Mouse (Mus musculus) liver, embryonic 14.5 days (tissue): ENCODE results near the gene Kcnk2.

ENCODE experiments used
- CTCF ChIP-seq: IDR thresholded peaks from 2 replicates; pipeline ENCODE4 v1.5.1; 2016; ENCODE audit warnings: antibody characterized with exemption, low read depth, control low read depth
- EP300 ChIP-seq: IDR thresholded peaks from 2 replicates; pipeline ENCODE4 v1.6.1; 2016; ENCODE audit warnings: antibody characterized with exemption, low read depth

DNA sequence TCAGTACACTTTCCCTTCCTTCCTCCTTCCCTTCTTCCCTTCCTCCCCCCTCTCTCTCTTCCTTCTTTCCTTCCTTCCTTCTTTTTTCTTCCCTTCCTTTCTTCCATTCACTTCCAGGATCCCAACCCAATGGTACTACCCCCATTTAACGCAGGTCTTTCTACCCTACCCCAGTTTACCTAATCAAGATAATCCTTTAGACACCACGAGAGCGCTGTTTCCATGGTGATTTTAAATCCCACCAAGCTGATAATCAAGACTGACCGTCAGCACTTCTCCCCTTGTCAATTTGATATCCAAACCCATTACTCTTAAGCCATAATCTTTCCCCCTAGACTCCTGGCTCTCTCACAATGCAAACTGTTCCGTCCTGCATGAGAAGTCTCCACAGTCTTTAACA is 29.4 kb upstream of the Kcnk2 start:
- no peak for TF ChIP-seq EP300
- TF ChIP-seq CTCF, result no peak
